In the genomic region with DNA sequence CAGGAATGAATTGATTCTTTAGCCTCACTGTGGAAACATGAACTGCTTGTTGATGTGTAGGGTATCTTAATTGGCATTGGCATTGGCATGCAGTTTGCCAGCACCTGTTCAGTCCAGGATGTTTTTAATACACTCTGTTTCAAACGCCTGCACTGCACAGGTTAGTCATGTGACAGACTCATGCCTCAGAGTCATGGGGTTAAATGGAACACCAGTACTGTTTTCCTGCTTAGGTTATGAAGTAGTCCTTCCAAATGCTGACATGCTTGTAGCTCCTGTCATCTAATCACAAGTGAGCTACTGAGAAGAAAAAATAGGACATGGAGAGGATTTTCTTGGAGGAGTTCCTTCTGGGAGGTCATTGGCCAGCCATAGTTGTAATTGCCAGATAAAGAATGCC, we compare ENCODE assay signal across 18 mouse cellular contexts. TPM values are rescaled to one million over a fixed set of nuclear protein-coding genes. Genes with fewer than 3 reads are reported as not detected.
"Had no signal": no experiment of that assay in that cellular context is flagged by ENCODE, and none has a peak within 500 bp of the region (broad histone marks: within the 10 kb centered on the region; RNA-seq: fewer than 3 reads in every experiment).

No protein-coding gene starts in this region.

- H3K9ac ChIP-seq: limb, embryonic 12.5 days; liver, embryonic 15.5 days; neural tube, embryonic 13.5 days; stomach, embryonic 15.5 days had no signal

- DNase-seq: liver; lung, adult 2 months; lung, postnatal 36 days; retina, postnatal 1 day; right cerebral cortex, postnatal 4 days; thymus, adult 2 months; thymus, postnatal 25 days had no signal

- H3K27me3 ChIP-seq: limb, embryonic 12.5 days; liver, embryonic 15.5 days; neural tube, embryonic 13.5 days; stomach, embryonic 15.5 days had no signal

- H3K9me3 ChIP-seq: limb, embryonic 12.5 days; liver, embryonic 15.5 days; midbrain, embryonic 10.5 days; neural tube, embryonic 13.5 days; stomach, embryonic 15.5 days had no signal

- H3K4me1 ChIP-seq: limb, embryonic 12.5 days; midbrain, embryonic 10.5 days; neural tube, embryonic 13.5 days; stomach, embryonic 15.5 days had no signal

- H3K4me2 ChIP-seq: limb, embryonic 12.5 days; liver, embryonic 15.5 days; neural tube, embryonic 13.5 days; stomach, embryonic 15.5 days had no signal

- H3K4me3 ChIP-seq: layer of hippocampus, adult 2 months; limb, embryonic 12.5 days; liver, embryonic 15.5 days; midbrain, embryonic 10.5 days; neural tube, embryonic 13.5 days; stomach, embryonic 15.5 days had no signal

- ATAC-seq: hindbrain, embryonic 16.5 days; inflammation-experienced regulatory T-cells, adult 6 months; lung, postnatal 0 days; midbrain, embryonic 16.5 days had no signal

- H3K27ac ChIP-seq: layer of hippocampus, adult 2 months; limb, embryonic 12.5 days; liver, embryonic 15.5 days; midbrain, embryonic 10.5 days; neural tube, embryonic 13.5 days; stomach, embryonic 15.5 days had no signal

RNA-seq across cellular contexts. Expression of a gene that starts 34.4 kb away (rescaled TPM):
- total RNA-seq: megakaryocyte progenitor cell, adult 5-6 weeks had no signal
- polyA plus RNA-seq: liver, embryonic 15.5 days had no signal
